Mouse (Mus musculus) retina, adult 2 months (tissue): ENCODE data around the gene B3gnt3.
"Not testable (repeated sequence)": the region's sequence is repeated elsewhere in the genome, so short reads cannot be mapped to it uniquely, and the experiment has no call there.

ENCODE experiments used
- DNase-seq: peaks from one replicate; pipeline ENCODE4 v3.0.0-alpha.2; 2012; ENCODE audit warnings: low read depth, low spot score

Gene B3gnt3

GRCm38 (mm10) chr8:71711574-71711973 lies 10.0 kb upstream of the B3gnt3 start:
- DNase-seq, result no peak

DNA sequence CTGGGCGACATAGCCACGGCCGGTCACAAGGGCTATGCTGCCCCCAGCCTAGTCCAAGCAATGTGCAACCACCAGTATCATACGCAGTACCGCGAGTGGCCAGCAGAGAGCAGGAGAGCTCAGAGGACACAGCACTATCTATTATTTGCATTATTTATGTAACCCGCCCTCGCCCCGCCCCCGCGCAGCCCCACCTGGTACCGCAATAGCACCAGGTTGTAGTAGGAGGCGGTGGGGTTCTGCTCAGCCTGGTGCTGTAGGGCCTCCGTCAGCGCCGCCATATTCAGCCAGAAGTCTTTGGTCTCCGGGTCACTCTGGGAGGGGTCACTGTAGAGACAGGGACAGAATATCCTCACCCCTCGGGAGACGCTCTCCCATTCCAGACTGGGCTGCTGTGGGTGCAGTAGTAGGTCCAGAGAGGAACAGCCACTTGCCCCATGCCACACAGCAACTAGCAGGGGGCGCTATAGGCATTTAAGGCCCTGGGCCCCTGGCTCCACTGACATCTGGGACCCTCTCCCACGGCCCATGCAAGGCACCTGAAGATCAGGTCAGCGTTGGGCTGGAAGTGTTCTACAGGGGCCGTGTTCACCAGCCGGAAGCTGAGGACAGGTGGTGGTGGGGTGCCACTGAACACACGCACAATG lies 8.3 kb upstream of the B3gnt3 start:
- DNase-seq, result peak; percentile 59

DNA sequence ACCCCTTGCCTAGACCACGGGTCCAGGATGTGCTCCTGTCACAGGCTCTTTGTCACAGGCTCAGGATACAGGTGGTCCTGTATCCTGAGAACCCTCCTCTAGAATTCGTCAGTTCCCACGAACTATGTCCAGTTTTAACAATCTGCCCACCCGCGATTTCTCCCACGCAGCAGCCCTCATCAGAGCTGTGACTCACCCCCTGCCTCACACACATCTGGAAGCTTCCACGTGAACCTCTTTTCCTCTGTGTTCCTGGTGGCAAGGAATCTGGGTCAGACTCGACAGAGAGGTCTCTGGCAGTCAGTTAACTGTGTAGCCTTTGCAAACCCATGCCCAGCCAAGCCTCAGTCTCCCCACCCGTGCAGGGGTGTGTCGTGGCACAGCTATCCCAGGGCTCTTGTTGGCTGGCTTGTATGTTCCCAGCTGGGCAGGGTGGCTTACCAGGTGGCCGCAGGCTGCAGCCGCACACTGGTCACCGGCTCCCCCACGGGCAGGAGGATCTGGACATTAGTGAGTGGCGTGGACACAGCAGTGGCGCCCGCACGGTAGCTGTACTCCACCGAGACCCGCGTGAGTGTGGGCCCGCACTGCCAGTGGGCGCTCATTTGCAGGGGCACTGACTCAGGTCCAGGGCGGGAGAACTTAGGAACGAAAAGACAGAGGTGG lies 7.7 kb upstream of the B3gnt3 start:
- DNase-seq, result no peak

DNA sequence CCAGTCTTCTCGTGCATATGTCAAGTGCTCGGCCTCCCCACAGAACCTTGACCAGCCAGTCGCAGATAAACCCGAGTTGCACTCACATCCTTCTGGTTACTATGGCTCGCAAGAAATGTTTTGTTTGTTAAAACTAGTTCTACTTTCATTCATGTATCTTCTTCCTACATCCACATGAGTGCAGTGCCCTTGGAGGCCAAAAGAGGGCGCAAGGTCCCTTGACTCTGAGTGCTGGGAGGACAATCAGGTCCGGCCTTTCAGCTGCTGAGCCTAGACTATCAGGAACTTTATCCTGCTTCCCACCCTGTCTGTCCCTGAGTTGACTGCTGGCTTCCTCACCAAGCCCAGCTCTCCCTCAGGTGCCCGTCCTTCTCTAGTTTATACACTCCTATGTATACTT lies 6.3 kb upstream of the B3gnt3 start:
- no peak for DNase-seq

GRCm38 (mm10) chr8:71703400-71703799 lies 1.8 kb upstream of the B3gnt3 start:
- not testable (repeated sequence) for DNase-seq

- DNase-seq, result no peak
Observed at GRCm38 (mm10) chr8:71702923-71703322, 1.3 kb upstream of the B3gnt3 start.

GRCm38 (mm10) chr8:71702087-71702432 lies 471 bp upstream of the B3gnt3 start:
- no peak for DNase-seq

DNA sequence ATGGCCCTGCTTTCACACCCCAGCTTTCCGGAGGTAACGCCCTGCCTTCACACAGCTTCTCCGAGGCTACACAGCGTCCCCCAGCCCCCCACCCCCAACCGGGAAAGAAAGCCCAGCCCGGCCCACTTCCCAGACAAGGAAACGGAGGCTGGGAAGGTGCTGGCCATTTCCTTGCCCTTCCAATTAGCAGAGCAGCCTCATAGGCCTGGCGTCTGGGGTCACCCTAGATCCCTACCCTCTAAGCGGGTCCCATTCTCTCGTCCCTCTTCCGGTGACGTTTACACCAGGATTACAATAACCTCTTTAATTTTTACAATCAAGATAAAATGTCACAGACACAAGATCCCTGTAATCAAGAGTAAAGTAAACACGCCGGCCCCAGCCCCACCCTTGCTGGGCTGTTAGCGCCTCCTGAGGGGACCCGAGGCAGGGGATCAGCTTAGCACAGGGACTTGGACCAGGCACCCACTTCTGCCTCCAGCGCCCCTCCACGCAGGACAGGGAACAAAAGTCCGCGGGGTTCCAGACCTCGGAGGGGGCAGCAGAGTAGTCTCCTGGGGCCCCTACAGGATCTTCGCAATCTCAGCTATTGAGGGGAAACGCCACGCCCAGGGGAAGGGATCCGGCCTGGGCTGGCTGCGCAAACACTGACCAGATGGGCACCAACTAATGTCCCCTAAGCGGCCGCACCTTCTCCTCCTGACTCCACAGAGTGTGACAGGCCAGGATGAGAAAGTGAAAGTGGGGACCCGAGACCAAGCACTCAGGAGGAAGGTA lies 908 bp downstream of the B3gnt3 start:
- no peak for DNase-seq

- not testable (repeated sequence) for DNase-seq
Observed at GRCm38 (mm10) chr8:71695456-71695855, 6.1 kb downstream of the B3gnt3 start.

GRCm38 (mm10) chr8:71693166-71694041 lies 8.2 kb downstream of the B3gnt3 start:
- no peak for DNase-seq

- DNase-seq, result no peak
Observed at GRCm38 (mm10) chr8:71692509-71692908, 9.1 kb downstream of the B3gnt3 start.

GRCm38 (mm10) chr8:71689028-71689427 lies 12.6 kb downstream of the B3gnt3 start, which contains the start of gene Insl3:
Gene Insl3 (plus strand): TSS chr8:71689214.
- DNase-seq, result no peak

DNA sequence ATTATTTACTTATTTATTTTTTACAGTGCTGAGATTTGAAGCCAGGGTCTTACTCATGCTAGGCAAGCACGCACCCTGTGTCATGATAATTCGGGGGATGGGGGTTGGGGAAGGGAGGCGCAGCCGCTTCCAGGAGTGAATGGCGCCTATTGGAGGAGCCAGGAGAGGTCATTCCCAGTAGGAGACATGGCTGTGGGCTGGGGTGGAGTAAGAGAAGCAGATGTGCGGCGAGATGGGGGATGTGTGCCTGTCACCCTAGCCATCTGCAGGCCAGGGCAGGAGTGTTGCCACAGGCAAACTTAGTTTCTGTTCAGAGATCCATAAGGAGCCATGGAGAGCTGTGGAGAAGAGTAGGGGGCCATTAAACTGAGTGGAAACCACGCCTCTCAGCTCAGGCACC lies 14.0 kb downstream of the B3gnt3 start:
- DNase-seq, result no peak

DNA sequence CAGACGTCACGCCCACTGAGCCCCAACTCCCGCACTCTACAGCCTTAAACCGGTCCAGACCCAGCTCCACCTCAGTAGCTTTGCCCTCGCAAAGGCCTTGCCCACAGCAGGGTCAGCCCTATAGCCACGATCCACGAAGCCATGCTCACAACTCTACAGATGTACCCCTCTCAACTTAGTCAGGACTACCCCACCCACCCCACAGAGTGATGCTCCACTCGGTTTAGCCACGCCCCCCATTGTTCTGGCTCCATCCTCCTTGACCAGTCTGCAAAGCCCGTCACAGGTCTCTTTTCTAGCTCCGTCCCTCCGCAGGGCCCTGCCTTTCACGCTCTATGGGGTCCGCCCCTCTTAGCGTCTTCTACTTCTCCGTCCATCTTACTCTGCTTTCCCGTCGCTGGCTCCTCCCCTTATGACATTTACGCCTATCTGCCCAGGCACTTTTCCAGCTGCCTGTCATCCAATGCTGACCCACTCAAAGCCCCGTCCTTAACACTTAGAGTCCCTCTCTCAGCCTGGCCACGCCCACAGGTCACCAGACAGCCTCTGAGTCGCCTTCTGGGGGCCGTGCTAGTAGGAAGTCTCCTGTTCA lies 15.3 kb downstream of the B3gnt3 start:
- DNase-seq, result no peak

DNA sequence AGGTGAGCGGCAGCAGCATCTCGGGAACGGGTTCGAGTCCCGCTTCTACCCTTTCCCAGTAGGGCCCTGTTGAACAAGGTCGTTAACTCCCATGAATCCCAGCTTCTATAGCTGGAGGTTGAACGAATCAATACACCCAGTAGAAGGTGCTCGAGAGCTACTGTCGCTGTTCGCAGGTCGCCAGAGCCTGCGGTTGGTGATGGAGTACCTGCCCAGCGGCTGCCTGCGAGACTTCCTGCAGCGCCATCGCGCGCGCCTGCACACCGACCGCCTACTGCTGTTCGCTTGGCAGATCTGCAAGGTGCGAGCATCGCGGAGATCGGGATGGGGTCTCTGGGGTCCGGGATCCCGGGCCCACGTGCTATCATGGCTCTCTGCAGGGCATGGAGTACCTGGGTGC lies 16.0 kb downstream of the B3gnt3 start:
- DNase-seq, result no peak

DNA sequence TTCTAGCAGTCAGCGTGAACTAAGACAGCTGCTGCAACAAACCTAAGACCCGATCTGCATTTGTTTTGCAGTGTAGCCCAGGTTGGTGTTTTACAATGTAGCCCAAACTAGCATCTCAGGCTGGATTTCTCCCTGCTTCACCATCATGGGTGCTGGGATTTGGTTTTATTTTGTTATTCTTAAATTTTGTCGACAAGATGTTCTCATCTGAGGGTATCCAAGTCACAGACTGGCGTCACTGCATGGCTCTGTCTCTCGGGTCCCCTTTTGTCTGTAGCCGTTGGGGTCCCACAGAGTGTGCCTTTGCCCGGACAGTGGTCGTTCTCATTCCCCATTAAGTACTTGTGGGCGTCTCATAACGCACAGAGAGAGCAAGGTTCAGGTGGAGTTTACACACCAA lies 16.9 kb downstream of the B3gnt3 start:
- no peak for DNase-seq

- no peak for DNase-seq
Observed at GRCm38 (mm10) chr8:71682832-71683231, 18.8 kb downstream of the B3gnt3 start.

- no peak for DNase-seq
Observed at GRCm38 (mm10) chr8:71681369-71681915, 20.1 kb downstream of the B3gnt3 start.

GRCm38 (mm10) chr8:71680471-71680870 lies 21.1 kb downstream of the B3gnt3 start:
- DNase-seq, result no peak

- DNase-seq, result no peak
Observed at GRCm38 (mm10) chr8:71679550-71680168, 21.9 kb downstream of the B3gnt3 start.

DNA sequence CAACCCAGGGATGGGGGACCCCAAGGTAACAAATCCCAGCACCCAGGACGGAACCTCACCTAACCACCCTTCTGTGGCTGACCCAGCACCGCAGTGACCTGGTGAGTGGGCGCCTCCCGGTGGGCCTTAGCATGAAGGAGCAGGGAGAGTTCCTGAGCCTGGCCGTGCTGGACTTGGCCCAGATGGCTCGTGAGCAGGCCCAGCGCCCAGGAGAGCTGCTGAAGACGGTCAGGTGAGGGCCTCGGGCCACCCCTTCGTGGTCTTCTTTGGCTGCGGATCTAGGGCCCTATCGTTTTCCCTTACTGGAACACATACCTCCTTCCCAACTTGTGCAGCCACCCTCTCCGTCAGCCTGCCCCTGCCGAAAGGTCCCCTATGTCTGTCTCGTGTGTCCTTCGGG lies 22.5 kb downstream of the B3gnt3 start:
- DNase-seq, result no peak
